Mouse (Mus musculus) G1E (cell line): ENCODE data around the gene Lmod1.
"Not testable (repeated sequence)": the region's sequence is repeated elsewhere in the genome, so short reads cannot be mapped to it uniquely, and the experiment has no call there.

ENCODE experiments used
- CTCF ChIP-seq: IDR thresholded peaks from 2 replicates; pipeline ENCODE4 v1.5.1; 2012; ENCODE audit warnings: low read depth, low read length, inconsistent platforms, mixed read lengths
- GATA1 ChIP-seq: IDR thresholded peaks from 2 replicates; pipeline ENCODE4 v1.6.1; 2012; ENCODE audit warnings: borderline replicate concordance, low read length, inconsistent platforms, mixed read lengths
- GATA2 ChIP-seq: IDR thresholded peaks from 2 replicates; pipeline ENCODE4 v1.6.1; 2012; ENCODE audit warnings: low read depth, low read length, inconsistent platforms, borderline replicate concordance
- POLR2AphosphoS5 ChIP-seq: IDR thresholded peaks from 2 replicates; pipeline ENCODE4 v1.6.1; 2012; ENCODE audit warnings: low read depth, low read length, inconsistent platforms; ENCODE audit not compliant: insufficient replicate concordance
- TAL1 ChIP-seq: conservative IDR thresholded peaks from 2 replicates; pipeline ENCODE4 v1.6.1; 2012; ENCODE audit warnings: low read depth, low read length, inconsistent platforms, mixed read lengths

DNA sequence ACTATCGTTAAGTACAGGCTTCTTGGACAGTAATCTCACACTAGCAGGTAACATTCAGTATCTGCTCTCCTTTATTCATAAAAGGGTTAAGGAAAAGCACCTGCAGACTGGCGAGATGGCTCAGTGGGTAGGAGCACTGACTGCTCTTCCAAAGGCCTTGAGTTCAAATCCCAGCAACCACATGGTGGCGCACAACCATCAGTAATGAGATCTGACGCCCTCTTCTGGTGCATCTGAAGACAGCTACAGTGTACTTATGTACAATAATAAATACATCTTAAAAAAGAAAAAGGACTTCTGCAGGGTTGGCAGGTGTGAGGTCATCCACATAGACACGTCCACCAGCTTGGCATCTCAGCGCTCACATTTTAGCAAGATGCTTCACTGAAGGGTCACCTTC, 57.0 kb downstream of the Lmod1 start:
- not testable (repeated sequence) for TF ChIP-seq CTCF, TAL1, POLR2AphosphoS5, GATA1, GATA2
